Mouse (Mus musculus): Measurements from ENCODE around the gene Sgip1.

Sgip1 gene

GRCm38 (mm10) chr4:102899683-102900082, 158.6 kb downstream of the Sgip1 start:
- DNase-seq, result peak; percentile 95

DNA sequence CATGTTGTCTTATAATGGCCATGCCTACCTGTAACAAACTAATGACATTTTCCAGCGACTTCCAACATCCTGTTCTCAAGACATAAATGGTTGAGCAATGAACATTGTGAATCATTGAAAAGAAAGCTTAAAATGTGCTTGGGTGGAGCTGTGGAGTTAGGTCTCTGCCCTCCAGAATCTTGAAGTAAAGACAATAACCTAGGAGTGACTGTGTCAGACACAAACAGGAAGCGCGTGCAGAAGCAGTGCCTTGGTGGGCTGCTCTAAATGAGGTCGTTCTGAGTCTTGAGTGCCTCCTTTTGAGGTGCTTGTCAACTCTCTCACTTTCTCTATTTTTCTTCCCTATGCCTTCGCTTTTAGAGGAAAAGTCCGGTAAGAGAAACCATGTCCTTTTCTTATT, 159.1 kb downstream of the Sgip1 start:
- peak; percentile 71 for DNase-seq

DNA sequence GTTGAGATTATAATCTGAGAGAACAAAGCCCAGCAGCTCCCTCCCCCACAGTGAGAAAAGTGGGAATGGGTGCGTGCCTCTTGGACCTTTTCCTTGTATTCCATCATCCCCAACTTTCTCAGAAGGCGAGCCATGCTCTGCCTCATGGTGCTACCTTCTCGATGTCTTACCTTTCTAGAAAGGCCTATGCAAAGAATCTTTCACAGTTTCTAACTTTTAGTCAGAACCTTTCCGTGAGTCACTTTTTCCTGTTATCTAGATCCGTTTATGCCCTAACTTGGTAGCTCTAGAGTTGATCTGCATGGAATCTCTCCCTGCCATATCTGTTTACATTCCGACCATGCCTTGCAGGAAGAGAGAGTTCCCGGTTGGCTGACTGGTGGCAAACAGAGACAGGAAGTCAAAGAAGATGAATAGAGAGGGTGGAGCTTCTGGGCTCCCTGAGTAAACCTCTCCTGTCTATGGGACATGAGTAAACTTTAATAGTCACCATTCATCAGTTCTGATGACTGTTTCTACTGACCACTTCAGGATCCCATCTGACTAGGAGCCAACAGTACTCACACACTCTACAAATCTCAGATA, 166.8 kb downstream of the Sgip1 start:
- DNase-seq, result peak; percentile 25

GRCm38 (mm10) chr4:102910191-102910590, 169.1 kb downstream of the Sgip1 start:
- DNase-seq, result peak; percentile 18

DNA sequence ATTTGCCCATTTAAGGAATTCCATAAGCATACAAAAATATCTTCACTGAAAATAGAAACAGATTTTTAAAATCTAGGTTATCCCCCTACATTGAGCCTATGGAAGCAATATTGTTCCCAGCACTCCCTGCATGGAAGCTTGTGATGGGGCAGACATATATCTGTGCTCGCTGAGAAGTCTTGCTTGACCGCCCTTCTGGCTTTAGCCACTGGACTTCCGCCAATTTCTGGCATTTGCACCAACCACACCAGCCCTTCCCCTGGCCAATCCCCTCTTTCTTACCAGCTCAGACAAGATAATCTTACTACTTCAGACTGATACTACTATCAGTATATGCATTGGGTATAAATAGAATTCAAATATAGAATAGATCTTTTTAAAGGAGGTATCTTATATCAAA, 172.1 kb downstream of the Sgip1 start:
- DNase-seq, result peak; percentile 84

DNA sequence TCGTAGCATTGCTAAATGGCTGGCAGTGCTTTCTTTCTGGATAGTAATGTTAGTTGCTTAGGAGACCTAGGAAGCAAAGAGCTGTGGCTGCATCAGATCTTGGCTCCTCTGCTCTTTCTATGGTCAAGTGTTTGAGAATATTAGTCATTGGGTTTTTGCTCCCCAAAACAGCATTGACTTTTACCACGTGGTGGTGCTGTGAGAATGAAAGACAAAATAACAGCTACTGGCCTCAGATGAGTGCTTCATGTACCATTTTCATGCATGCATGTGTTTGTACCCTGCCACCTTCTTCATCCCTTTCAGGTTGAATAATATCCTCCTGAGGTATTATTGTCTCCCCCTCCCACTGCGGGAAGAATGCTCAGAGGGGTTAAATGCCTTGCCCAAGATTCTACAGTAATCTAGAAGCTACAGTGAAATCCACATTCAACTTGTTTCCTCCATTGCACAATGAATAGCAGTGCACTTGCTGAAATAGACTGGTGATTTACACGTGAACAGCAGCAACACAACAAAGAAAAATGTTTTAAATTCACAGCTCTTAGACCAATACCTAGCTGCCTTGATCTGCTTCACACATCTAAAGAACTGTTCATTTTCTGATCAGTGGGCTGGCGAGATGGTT, 172.7 kb downstream of the Sgip1 start:
- peak; percentile 59 for DNase-seq

- peak; percentile 71 for DNase-seq
Measured at GRCm38 (mm10) chr4:102918191-102918590, 177.1 kb downstream of the Sgip1 start.

DNA sequence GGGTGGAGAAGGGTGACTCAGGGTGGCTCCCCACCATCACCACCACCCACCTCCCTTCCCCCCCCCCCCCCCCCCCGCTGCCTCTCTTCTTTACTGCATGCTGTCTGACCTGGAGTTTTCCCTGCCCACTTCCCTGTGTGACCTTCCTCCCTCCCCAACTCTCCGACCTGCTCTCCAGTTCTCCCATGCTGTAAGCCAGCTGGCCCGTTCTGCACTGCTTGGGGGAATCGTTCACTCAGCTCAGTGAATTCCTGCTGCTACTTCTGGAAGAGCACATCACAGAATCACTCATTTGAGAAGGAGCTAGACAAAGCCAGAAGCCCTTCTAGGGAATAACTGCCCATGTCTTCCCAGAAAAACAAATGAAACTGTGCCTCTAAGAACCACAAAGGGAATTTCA, 188.4 kb downstream of the Sgip1 start:
- DNase-seq, result no peak

DNA sequence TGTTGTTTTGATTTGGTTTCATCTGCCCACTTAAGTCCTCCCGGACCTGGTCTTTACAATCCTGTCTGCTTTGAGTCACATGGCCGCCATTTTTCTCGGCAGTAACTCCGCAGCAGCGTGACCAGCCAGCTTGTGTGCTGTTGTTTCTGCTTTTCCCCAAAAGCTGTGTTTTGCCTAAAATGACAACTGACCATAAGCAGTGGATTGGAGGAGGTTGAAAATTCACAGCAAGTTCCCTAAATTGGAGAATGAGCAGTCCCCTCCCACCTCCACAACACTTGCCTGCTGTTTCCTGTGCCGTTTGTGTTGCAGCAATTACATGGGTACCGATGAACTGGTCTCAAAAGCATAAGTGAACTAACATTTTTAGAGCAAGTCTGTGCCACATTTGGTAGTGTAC, 189.6 kb downstream of the Sgip1 start:
- DNase-seq, result peak; percentile 80

DNA sequence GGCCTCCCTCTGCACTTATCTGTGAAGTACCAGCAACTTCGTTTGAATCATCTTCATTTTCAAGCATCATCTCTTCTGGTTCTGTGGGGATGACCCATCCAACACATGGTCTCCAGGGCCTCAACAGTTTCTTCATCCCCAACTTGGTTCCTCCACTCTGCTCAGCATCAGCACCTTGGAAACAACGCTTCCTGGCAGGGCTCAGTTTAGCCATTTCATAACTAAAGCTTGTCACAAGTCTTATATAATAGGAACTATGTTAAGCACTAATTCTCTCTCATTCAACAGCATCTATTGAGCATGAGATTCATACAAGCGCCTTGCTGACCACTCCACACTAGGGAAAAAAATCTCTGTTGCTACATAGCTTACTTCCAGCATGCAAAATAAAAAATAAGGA, 199.2 kb downstream of the Sgip1 start:
- peak; percentile 65 for DNase-seq

DNA sequence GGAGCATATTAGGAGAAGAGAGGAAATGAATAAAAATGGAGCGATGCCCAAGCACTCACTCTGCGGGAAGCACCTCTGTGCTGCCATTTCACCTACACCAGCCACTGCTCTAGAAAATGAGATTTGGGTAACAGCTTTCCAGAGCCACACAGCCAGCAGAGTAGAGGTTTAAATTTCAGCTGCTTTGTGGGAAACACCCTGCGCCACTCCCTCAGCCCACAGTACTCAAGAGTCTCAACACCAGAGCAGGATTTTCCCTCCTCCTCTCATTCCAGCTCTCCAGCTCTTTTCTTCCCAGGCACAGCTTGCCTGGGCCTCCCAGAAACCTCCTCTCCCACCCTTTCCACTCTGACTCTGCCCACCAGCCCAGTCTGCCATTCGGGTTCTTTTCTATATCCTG, 199.6 kb downstream of the Sgip1 start:
- peak; percentile 42 for DNase-seq

GRCm38 (mm10) chr4:102944325-102944724, 203.2 kb downstream of the Sgip1 start:
- DNase-seq, result peak; percentile 4

GRCm38 (mm10) chr4:102952476-102952875, 211.4 kb downstream of the Sgip1 start:
- no peak for DNase-seq

GRCm38 (mm10) chr4:102955294-102955956, 214.3 kb downstream of the Sgip1 start:
- no peak for DNase-seq

GRCm38 (mm10) chr4:102959409-102959808, 218.3 kb downstream of the Sgip1 start:
- DNase-seq, result no peak

DNA sequence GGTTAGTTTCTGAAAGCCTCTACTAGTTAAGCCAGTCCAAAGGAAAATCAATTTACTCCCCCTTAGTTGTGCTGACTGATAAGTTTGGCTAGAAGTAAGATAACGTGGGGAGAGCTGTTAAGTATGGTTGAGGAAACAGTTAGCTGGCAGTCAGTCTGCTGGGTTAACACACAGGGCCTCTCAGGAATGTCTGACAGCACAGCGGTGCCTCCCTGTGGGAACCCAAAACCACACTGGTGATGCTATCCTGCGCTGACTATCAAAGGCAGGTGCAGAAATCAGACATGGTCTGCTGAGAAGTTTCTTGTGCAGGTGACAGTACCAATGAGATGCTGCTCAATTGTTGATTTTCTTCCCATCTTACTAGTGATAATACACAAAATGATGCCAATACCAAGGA, 223.1 kb downstream of the Sgip1 start:
- DNase-seq, result no peak

- no peak for DNase-seq
Measured at GRCm38 (mm10) chr4:102967811-102968210, 226.7 kb downstream of the Sgip1 start.

GRCm38 (mm10) chr4:102969599-102969998, 228.5 kb downstream of the Sgip1 start:
- peak; percentile 56 for DNase-seq

DNA sequence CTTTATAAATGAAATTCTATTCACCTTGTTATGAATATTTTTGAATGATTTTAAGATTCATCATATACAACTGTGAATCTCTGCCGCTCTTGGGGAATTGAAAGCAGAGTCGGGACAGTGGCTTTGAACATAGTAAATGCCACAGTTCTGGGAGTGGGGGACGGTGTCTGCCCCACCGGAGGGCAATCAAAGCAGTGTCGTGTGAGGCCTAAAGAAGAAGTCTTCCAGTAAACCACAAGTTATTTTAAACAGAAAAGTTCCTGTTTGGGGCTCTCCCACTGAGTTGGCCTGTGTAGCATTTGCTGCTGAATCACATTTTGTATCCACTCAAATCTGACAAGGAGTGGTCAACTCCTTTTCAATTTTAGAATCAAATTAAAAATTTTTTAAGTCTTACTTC, 230.1 kb downstream of the Sgip1 start:
- peak; percentile 78 for DNase-seq

GRCm38 (mm10) chr4:102972071-102972470, 231.0 kb downstream of the Sgip1 start:
- no peak for DNase-seq

DNA sequence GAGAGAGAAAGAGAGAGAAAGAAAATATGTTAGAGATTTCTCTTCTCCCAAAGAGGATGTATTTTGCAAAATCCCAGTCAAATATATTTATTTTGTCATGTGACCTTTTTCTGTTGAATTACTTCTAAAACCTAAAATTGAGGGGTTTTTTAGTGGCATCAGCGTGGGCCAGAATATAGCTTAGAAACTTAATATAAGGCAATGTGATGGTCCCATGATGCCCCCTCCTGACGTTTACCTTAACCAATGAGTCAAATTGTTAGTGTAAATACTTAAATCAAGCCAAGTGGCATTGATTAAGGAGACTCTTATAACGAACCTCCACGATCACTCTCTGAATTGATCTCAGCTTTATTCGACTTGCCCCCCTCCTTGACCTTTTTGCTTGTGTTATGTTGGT, 233.1 kb downstream of the Sgip1 start:
- peak; percentile 66 for DNase-seq

- DNase-seq, result no peak
Measured at GRCm38 (mm10) chr4:102976290-102977275, 235.5 kb downstream of the Sgip1 start.

GRCm38 (mm10) chr4:102977778-102978321, 236.8 kb downstream of the Sgip1 start:
- no peak for DNase-seq
